Mouse (Mus musculus): ENCODE data around the gene Rtp3.

The Rtp3 gene

DNA sequence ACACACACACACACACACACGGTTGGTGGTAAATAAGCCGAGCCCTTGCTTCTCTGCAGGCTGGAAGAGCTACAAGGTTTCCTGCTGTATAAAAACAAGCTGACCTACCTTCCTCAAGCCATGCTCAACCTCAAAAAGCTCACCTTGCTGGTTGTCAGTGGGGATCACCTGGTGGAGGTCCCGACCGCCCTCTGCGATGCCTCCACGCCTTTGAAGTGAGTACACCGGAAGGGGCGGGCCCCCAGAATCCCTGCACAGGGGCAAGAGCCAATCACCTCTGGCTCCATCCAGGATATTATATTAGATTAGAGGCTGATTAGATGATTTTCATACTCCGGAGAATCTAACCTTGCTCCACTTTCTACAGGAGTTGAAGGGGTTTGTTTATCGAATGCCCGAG is 11.0 kb downstream of the Rtp3 start:
- DNase-seq (ENCODE audit: low read depth), result no peak

GRCm38 (mm10) chr9:110965910-110966231 is 24.5 kb downstream of the Rtp3 start:
- no peak for DNase-seq (ENCODE audit: low read depth)

GRCm38 (mm10) chr9:110965062-110965909 is 25.1 kb downstream of the Rtp3 start:
- DNase-seq (ENCODE audit: low read depth), result no peak

- DNase-seq (ENCODE audit: low read depth), result no peak
Observed at GRCm38 (mm10) chr9:110963566-110964115, 26.7 kb downstream of the Rtp3 start.

DNA sequence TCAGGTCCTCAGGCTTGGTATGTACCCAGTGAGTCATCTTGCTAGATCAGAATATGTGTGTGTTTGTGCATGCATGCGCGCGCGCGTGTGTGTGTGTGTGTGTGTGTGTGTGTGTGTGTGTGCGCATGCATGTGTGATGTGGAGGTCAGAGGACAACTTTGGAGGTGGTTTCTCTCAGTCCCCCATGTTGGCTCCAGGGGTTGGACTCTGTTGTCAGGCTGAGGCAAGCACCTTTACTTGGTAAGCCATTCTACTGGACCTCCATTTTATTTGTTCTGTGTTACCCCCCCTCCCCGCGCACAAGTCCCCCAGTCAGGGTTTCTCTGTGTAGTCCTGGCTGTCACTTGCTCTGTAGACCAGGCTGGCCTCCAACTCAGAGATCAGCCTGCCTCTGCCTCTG is 29.0 kb downstream of the Rtp3 start:
- no peak for DNase-seq (ENCODE audit: low read depth)

- DNase-seq (ENCODE audit: low read depth), result no peak
Observed at GRCm38 (mm10) chr9:110960230-110961149, 29.9 kb downstream of the Rtp3 start.

DNA sequence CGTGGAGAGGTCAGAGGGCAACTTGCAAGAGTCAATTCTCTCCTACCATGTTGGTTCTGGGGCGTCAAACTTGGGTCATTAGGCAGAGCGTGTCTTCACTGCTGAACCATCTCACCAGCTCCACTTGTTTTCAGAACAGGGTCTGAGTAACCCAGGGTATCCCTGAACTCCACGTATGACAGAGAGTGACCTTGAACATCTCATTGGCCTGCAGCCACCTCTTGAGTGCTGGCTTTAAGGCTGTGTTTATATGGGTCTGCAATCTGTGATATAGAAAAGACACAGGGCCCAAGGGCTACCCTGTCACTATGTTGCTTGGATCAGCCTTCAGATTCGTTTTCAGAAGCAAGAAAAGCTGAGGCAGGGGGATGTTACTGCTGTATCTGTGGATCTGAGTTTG is 30.7 kb downstream of the Rtp3 start:
- no peak for DNase-seq (ENCODE audit: low read depth)

DNA sequence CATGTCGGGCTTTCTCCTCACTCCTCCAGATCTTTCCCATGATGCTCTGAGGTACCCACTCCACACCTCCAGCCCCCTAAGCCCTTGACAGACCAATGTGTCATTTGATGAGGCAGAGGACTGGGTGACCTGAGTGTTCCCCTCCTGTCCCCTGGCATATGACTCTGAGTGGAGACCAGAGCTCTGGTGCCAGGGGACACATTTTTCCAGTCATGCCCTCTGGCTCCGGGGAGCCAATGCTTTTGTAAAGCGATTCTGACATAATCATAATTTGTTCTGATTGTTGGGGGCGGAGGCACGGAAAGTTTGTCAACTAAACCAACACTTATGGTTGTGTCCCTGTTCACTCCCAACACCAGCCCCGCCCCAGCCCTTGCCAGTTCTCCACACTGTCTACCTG is 34.4 kb downstream of the Rtp3 start:
- DNase-seq (ENCODE audit: low read depth), result no peak

DNA sequence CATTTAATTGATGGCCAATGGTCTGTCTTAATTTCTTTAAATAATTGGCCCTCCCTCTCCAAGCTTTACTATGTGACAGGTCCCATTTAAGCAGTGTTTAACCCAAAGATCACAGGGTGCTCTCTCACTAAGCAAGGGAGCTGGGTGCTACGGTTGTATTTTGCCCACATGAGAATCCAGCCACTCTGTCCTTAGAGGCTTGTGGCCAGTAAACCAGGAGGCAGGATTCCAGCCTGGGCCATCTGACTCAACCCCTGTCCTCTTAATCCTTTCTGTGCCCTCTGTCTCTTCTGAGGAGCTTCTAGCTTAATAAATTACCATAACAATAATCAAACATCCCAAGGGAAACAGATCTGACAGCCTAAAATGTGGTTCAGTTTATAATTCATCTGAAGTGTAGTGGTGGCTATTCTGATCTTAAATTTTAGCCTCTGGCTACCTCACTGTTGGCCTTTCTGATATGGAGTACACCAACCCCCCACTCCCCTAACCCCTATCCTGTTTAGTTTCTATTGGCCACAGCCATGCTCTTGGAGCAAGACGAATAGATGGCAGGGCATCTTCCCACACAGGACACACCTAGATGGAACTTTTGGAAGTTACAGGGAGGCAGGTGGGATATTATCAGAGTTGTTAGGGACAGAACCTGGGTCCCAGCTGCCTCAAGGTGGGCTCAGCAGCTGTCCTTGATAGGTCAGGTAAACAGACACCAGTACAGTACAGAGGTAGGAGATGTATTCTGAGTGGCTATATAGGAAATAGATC is 35.5 kb downstream of the Rtp3 start:
- DNase-seq (ENCODE audit: low read depth), result no peak

GRCm38 (mm10) chr9:110953550-110954461 is 36.6 kb downstream of the Rtp3 start:
- DNase-seq (ENCODE audit: low read depth), result peak; percentile 27

DNA sequence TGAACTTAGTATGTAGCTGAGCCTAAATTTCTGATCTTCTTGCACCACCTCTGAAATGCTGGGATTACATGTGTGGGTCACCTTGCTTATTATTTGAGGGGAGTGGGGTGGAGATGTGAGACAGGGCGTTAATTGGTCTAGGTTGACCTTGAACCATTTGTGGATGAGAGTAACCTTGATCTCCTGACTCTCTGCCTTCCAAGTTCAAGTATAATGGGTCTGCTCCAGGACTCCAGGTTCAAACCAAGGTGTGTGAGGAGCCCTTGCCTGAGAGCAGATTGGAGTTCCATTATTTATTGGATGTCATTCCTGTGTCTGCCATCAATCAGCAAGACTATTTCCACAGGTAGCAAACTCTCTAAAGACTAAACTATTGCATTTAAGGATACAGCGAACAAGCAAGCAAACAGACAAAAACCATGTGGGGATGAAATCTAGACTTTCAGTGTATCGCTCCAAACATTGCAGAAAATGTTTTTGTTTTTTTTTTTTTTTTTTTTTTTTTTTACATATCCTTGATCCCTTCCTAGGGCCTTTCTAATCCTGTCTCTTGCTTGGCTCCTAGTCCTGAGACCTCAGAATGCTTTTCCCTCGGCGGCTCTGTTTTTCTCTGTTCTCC is 37.3 kb downstream of the Rtp3 start:
- no peak for DNase-seq (ENCODE audit: low read depth)

GRCm38 (mm10) chr9:110952398-110952797 is 38.0 kb downstream of the Rtp3 start:
- DNase-seq (ENCODE audit: low read depth), result no peak

GRCm38 (mm10) chr9:110951866-110952265 is 38.5 kb downstream of the Rtp3 start:
- DNase-seq (ENCODE audit: low read depth), result no peak

GRCm38 (mm10) chr9:110951397-110951796 is 39.0 kb downstream of the Rtp3 start, which contains the start of gene Lrrc2:
Gene Lrrc2 (plus strand): TSS chr9:110951545.
- DNase-seq (ENCODE audit: low read depth), result no peak

- DNase-seq (ENCODE audit: low read depth), result no peak
Observed at GRCm38 (mm10) chr9:110950109-110950508, 40.3 kb downstream of the Rtp3 start.

- DNase-seq (ENCODE audit: low read depth), result no peak
Observed at GRCm38 (mm10) chr9:110948813-110949310, 41.5 kb downstream of the Rtp3 start.

GRCm38 (mm10) chr9:110947900-110948299 is 42.5 kb downstream of the Rtp3 start:
- DNase-seq (ENCODE audit: low read depth), result no peak

- no peak for DNase-seq (ENCODE audit: low read depth)
Observed at GRCm38 (mm10) chr9:110947261-110947661, 43.1 kb downstream of the Rtp3 start.

DNA sequence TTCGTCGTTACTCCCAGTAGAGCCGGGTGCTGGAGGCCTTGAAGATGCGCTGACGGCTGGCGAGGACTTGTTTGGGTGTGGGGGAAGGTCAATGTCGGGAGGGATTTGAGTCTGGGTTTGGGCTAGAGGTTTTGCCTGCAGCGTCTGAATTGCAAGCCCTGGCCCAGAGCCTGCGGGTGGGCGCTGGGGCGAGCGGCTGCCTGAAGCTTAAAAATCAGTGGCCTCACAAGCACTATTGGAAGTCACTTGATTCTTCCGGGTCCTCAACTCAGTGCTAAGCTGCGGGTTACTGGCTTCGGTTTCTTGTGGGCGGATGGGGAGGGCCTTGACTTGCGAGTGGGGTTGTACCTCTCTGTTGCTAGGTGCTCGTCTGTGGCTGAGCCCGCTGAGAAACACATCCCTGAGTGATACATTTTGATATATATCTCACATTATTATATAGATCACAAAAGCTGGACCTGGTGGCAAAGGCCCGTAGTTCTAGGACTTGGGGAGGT is 43.8 kb downstream of the Rtp3 start:
- no peak for DNase-seq (ENCODE audit: low read depth)

GRCm38 (mm10) chr9:110945926-110946325 is 44.5 kb downstream of the Rtp3 start, which contains the start of gene Tdgf1:
Gene Tdgf1 (minus strand): TSS chr9:110946158.
- no peak for DNase-seq (ENCODE audit: low read depth)

All from NIH3T3 (cell line).